Mouse (Mus musculus) heart, embryonic 12.5 days (tissue): ENCODE data around the gene Evi2. TPM values are rescaled to one million over a fixed set of nuclear protein-coding genes. Genes with fewer than 3 reads are reported as not detected.

Experiments
- ATAC-seq: fragments of 200-750 bp; cut with Nextera tagmentation; 2 replicates; pipeline ENCODE4 v1.8.0; 2017; ENCODE audit warnings: moderate TSS enrichment, moderate library complexity; ENCODE audit not compliant: insufficient number of reproducible peaks, low FRiP score
- H3K27ac ChIP-seq: fragments of 300-500 bp; sonication (generic); 2 replicates; pipeline ENCODE4 v1.5.1; 2016; ENCODE audit warnings: mild to moderate bottlenecking, moderate library complexity; ENCODE audit not compliant: poor library complexity, severe bottlenecking
- H3K27me3 ChIP-seq: fragments of 300-500 bp; sonication (generic); replicated peaks from 2 replicates; pipeline ENCODE4 v1.6.1; 2016; ENCODE audit warnings: mild to moderate bottlenecking, moderate library complexity
- H3K36me3 ChIP-seq: fragments of 300-500 bp; sonication (generic); 2 replicates; pipeline ENCODE4 v1.6.1; 2016; ENCODE audit warnings: mild to moderate bottlenecking, moderate library complexity
- H3K4me1 ChIP-seq: fragments of 300-500 bp; sonication (generic); replicated peaks from 2 replicates; pipeline ENCODE4 v1.6.1; 2016; ENCODE audit warnings: mild to moderate bottlenecking
- H3K4me2 ChIP-seq: fragments of 300-500 bp; sonication (generic); 2 replicates; pipeline ENCODE4 v1.6.1; 2016; ENCODE audit warnings: mild to moderate bottlenecking, moderate library complexity
- H3K4me3 ChIP-seq: fragments of 300-500 bp; sonication (generic); 2 replicates; pipeline ENCODE4 v1.5.1; 2016; ENCODE audit warnings: mild to moderate bottlenecking
- H3K9ac ChIP-seq: fragments of 300-500 bp; sonication (generic); 2 replicates; pipeline ENCODE4 v1.6.1; 2016; ENCODE audit warnings: mild to moderate bottlenecking, moderate library complexity
- H3K9me3 ChIP-seq: fragments of 300-500 bp; sonication (generic); replicated peaks from 2 replicates; pipeline ENCODE4 v1.6.1; 2016; ENCODE audit warnings: mild to moderate bottlenecking, moderate library complexity
- WGBS: fragments of 180-500 bp; shearing (Covaris S2); methylation state at CpG from one replicate; pipeline ENCODE4 v1.1.7; 2016; 5-methylcytosine and 5-hydroxymethylcytosine counted together
- polyA plus RNA-seq: library from polyadenylated mRNA; unstranded; fragments of >200 nt; fragmentation: Nextera tagmentation; extraction: Ambion mirVana; gene quantifications from 2 replicates; pipeline ENCODE4 v1.2.1, GENCODE M21; 2016

Evi2 gene
- polyA plus RNA-seq, 1 experiment from 2014 or later: 0.64 TPM

DNA sequence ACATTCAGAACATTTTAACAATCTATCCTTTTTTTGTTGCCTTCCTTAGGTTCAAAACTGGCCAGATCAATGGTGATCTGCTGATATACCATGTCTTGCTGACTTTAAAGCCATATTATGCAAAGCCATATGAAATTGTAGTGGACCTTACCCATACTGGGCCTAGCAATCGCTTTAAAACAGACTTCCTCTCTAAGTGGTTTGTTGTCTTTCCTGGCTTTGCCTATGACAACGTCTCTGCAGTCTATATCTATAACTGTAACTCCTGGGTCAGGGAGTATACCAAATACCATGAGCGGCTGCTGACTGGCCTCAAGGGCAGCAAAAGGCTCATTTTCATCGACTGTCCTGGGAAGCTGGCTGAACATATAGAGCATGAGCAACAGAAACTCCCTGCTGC lies 5.2 kb upstream of the Evi2 start:
- Histone ChIP-seq H3K4me1 (peaks cover 15% of the 10 kb centered on the region), H3K36me3 (peaks cover 30% of the 10 kb centered on the region), H3K4me2 (no peak overlapping the region), H3K9ac (no peak overlapping the region), H3K4me3 (no peak overlapping the region), H3K9me3 (no peaks in the 10 kb centered on the region), H3K27me3 (no peaks in the 10 kb centered on the region), H3K27ac (no peak overlapping the region)
- no peak for ATAC-seq
- WGBS: 76% methylated on average over 4 of the region's 4 CpGs

DNA sequence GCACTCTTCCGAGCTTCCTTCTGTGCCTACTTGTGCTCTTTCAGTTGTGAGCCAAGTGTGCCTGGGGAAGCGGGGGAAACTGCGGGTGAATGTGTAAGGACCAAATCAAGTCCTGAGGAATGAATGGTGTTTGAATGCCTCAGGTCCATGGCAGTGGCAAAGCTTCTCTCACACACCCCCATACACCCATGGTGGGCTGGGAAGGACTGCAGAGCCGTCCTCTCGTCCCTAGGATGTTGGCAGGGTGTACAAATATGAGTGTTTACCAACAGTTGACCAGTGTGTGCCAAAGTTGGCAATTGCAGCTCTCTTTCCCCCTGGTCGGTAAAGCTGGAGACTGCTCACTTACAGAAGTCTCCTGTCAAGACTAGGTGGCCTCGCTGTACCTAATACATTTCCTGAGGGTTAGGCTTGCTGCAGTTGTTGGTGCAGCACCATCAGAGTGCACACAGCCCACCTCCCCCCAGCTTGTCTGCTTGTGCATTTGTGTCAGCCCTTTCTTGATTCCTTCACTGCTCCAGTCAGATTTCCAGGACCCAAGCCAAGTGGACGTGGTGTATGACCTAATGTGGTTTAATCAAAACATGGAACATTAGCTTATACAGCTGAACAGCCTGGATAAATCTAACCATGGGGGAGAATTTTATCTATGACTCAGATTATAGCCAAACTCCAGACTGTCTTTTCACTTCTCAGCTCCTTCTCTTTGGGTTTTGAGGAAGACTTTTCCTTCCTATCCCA lies 3.7 kb upstream of the Evi2 start:
- ATAC-seq: no peak

DNA sequence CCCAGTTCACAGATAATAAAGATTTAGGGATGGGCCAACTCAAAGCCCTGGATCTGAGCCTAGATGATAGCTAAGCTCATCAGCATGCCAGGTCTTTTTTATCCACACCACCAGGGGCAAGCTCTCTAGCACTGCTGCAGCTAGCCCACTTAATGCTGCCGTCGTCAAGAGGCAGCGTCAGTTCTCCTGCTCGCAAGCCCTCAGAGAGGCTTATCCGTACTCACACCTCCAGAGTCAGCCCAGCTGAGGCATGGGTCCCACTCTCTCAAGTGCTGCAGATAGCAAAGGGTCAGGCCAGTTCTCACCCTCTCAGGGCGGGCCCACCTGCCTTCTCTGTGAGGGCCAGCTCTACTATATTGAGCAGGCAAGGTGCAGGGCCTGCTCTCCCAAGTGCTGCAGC lies 2.9 kb upstream of the Evi2 start:
- Histone ChIP-seq H3K4me1 (peaks cover 15% of the 10 kb centered on the region), H3K4me2 (no peak overlapping the region), H3K4me3 (no peak overlapping the region), H3K9ac (no peak overlapping the region), H3K27ac (peak overlapping the region; percentile 34; the same call in 1 of the 2 replicates), H3K9me3 (no peaks in the 10 kb centered on the region), H3K27me3 (no peaks in the 10 kb centered on the region), H3K36me3 (peaks cover 22% of the 10 kb centered on the region)
- WGBS: 33% methylated on average over 6 of the region's 6 CpGs
- no peak for ATAC-seq

More for the DNA sequence above, 3.7 kb upstream of the Evi2 start:
- no peak overlapping the region for H3K4me3 ChIP-seq
- H3K36me3 ChIP-seq: peaks cover 22% of the 10 kb centered on the region
- H3K27ac ChIP-seq: no peak overlapping the region; the same call in 1 of the 2 replicates
- peaks cover 15% of the 10 kb centered on the region for H3K4me1 ChIP-seq
- H3K9ac ChIP-seq: no peak overlapping the region
- no peaks in the 10 kb centered on the region for H3K9me3 ChIP-seq
- no peaks in the 10 kb centered on the region for H3K27me3 ChIP-seq
- no peak overlapping the region for H3K4me2 ChIP-seq
- WGBS: 78% methylated on average over 8 of the region's 8 CpGs

DNA sequence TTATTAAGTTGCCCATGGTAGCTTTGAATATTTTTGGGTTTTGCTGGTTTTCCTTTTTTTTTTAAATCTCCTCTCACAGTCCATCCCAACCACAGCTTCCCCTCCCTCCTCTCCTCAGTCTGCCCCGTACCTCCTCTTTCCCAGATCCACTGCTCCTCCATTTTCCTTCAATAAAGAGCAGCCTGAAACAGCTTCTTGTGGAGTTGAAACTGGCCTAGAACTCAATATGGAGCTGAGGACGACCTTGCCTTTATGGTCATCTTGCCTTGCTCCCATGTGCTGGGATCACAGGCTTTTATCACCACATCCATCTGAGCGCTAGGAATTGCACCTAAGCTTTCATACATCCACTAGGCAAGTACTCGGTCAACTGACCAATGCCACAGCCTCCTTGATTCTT lies 1.1 kb upstream of the Evi2 start:
- peaks cover 25% of the 10 kb centered on the region for H3K4me1 ChIP-seq
- H3K36me3 ChIP-seq: 0 out of 2 replicates have a peak, but pooled peaks cover 10% of the 10 kb centered on the region
- H3K9ac ChIP-seq: no peak overlapping the region
- H3K4me3 ChIP-seq: no peak overlapping the region
- WGBS: 92% methylated on average over 4 of the region's 4 CpGs
- no peak overlapping the region for H3K4me2 ChIP-seq
- no peaks in the 10 kb centered on the region for H3K9me3 ChIP-seq
- H3K27ac ChIP-seq: no peak overlapping the region
- no peaks in the 10 kb centered on the region for H3K27me3 ChIP-seq
- ATAC-seq: no peak

DNA sequence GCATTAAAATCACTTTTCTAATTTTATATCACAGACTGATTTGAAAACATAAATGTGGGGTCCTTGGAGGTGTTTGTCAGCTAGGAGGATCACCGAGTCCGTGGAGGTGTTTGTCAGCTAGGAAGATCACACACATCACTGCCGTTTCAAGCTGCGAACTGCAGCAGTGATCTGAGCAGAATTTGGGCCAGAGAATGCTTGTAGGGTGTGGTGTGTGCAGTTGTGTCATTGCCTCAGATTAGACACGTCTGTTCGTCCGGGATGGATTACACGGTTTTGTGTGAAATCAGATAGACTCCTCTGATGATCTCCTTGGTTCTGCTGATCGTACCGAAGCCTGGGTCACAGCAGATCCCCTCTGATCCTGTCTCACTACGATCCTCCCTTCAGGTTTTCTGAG lies 385 bp upstream of the Evi2 start:
- Histone ChIP-seq H3K36me3 (0 out of 2 replicates have a peak, but pooled peaks cover 6% of the 10 kb centered on the region), H3K9ac (no peak overlapping the region), H3K27ac (no peak overlapping the region), H3K27me3 (no peaks in the 10 kb centered on the region), H3K4me2 (no peak overlapping the region), H3K9me3 (no peaks in the 10 kb centered on the region), H3K4me3 (no peak overlapping the region), H3K4me1 (peaks cover 25% of the 10 kb centered on the region)
- ATAC-seq: no peak
- WGBS: 85% methylated on average over 11 of the region's 11 CpGs

DNA sequence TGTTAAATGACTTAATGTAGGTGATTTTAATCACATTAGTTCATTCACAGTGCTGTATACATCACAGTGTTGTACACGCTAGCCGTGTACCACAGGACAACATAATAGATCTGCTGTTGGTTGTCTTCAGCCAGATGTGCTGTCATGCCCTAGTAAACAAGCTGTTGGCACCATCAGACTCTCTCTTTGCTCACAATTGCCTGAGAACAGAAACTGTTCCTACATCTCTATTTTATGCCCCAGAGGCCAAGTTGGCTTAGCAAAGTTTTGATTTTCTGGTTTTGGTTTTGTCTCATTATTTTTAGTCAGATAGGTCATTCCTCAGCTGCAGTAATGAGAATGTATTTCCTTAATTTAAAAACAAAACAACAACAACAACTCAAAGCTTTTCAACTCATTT lies 653 bp downstream of the Evi2 start:
- no peak for ATAC-seq
- H3K27me3 ChIP-seq: no peaks in the 10 kb centered on the region
- H3K27ac ChIP-seq: no peak overlapping the region
- 95% methylated on average over 2 of the region's 2 CpGs for WGBS
- no peak overlapping the region for H3K4me3 ChIP-seq
- H3K9ac ChIP-seq: no peak overlapping the region
- H3K4me2 ChIP-seq: no peak overlapping the region
- H3K4me1 ChIP-seq: peaks cover 25% of the 10 kb centered on the region
- H3K36me3 ChIP-seq: 0 out of 2 replicates have a peak, but pooled peaks cover 6% of the 10 kb centered on the region
- H3K9me3 ChIP-seq: no peaks in the 10 kb centered on the region

DNA sequence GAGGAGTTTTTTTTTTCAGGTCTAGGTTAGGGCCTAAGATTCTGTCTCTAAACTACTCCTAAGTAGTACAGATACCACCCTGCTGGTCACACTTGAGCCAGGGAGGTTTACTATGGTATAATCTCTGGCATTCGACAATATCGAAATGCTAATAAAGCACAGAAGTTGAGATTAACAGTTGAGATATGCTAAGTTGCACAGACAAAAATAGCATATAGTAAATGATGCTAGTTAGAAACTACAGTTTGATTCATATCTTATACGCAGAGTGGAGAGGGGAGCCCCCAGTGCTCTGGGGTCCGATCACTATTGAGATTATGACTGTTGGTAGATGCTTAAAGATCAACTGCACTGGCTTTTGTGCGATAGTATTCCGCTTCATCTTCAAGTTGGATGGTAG lies 1.2 kb downstream of the Evi2 start:
- H3K9me3 ChIP-seq: no peaks in the 10 kb centered on the region
- H3K4me3 ChIP-seq: no peak overlapping the region
- H3K9ac ChIP-seq: no peak overlapping the region
- H3K36me3 ChIP-seq: 0 out of 2 replicates have a peak, but pooled peaks cover 6% of the 10 kb centered on the region
- H3K27me3 ChIP-seq: no peaks in the 10 kb centered on the region
- H3K4me1 ChIP-seq: peaks cover 24% of the 10 kb centered on the region
- H3K4me2 ChIP-seq: no peak overlapping the region
- 94% methylated on average over 6 of the region's 6 CpGs for WGBS
- H3K27ac ChIP-seq: no peak overlapping the region
- ATAC-seq: no peak

DNA sequence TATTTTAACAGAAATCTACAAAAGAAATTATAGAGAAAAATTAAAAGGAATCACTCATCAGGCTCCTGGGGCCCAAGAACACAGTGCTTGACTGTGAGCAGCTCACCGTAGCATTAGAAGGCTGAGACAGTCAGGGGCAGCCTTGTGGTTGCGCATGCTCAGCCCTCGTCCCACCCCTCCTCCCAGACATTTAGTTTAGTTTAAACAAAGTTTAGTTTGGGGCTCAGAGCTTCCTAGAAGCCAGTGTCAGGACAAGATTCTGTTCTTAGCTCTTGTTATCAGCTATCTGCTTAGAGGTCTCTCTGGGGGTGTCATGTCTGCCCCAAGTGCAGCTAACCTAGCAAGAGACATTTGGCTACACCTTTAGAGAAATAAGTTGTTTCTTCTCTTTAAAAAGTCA lies 1.8 kb downstream of the Evi2 start:
- no peak for ATAC-seq
- no peak overlapping the region for H3K27ac ChIP-seq
- no peak overlapping the region for H3K9ac ChIP-seq
- WGBS: 85% methylated on average over 3 of the region's 3 CpGs
- no peaks in the 10 kb centered on the region for H3K9me3 ChIP-seq
- peaks cover 18% of the 10 kb centered on the region for H3K4me1 ChIP-seq
- H3K36me3 ChIP-seq: 0 out of 2 replicates have a peak, but pooled peaks cover 9% of the 10 kb centered on the region
- H3K4me2 ChIP-seq: no peak overlapping the region
- H3K4me3 ChIP-seq: no peak overlapping the region
- H3K27me3 ChIP-seq: no peaks in the 10 kb centered on the region

DNA sequence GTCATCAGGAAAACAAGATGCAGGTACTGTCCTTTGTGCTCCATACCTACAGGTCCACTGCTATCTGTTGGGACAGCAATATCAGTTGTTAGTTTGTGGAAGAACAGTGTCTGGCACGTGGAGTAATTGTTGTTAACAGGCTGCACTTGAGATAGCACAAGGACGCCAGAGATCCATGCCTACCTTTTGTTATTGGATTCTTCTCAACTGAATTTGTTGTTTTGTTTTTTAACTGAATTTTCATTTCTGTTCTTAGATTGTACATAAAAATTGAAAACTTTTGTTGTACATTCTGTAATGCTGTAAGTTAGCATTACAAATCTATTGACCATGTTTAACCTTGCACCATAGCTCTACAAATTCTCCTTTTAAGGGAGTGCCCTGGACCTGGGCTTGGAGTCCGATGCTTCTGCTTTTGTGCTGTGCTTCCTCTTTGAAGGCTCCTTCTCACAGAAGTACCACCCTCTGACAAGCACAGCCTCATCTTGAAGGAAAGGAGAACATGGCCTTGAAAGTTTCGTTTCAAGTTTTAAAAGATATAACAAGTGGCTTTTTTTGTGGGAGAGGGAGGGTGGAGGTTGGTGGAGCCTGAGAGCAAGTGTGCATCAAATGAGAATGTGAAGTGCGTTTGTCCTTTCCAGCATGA lies 2.5 kb downstream of the Evi2 start:
- no peaks in the 10 kb centered on the region for H3K27me3 ChIP-seq
- no peak overlapping the region for H3K4me3 ChIP-seq
- H3K36me3 ChIP-seq: 0 out of 2 replicates have a peak, but pooled peaks cover 9% of the 10 kb centered on the region
- H3K9me3 ChIP-seq: no peaks in the 10 kb centered on the region
- H3K9ac ChIP-seq: no peak overlapping the region
- H3K27ac ChIP-seq: no peak overlapping the region
- H3K4me2 ChIP-seq: no peak overlapping the region
- ATAC-seq: no peak
- 65% methylated on average over 5 of the region's 5 CpGs for WGBS
- peaks cover 11% of the 10 kb centered on the region; the same call in 1 of the 2 replicates for H3K4me1 ChIP-seq

DNA sequence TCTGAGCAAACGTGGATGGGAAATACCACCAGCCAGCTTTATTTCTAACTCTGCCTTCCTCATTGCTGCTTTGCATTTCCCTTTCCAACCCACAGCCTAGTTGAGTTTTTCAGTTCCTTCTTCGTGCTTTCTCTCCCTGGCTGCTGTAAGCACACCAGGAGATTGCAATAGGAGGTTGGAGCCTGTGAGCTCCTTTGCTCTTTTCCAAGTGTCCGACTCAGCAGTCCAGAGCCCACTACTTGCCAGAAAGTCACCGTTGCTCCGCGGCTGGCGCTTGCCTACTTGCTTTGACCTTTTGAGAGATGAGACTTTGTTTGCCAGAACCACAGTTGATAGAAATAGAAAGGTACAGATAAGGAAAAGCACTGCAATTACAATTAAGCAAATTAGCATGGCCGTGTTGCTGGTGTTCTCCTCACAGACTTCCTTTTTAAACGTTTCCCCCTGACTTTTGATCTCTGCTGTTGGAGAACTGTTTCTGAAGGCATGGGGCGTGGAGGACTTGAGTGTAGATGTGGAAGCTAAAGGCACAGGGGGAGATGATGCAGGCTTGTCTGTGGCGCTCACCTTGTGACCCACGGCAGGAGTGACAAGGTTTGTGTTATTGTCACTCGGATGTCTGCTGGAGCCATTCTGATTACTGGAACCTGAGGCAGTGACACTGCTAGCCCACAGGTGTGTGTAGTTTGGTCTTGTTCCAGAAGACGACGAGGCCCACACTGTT lies 3.2 kb downstream of the Evi2 start:
- no peak for ATAC-seq

DNA sequence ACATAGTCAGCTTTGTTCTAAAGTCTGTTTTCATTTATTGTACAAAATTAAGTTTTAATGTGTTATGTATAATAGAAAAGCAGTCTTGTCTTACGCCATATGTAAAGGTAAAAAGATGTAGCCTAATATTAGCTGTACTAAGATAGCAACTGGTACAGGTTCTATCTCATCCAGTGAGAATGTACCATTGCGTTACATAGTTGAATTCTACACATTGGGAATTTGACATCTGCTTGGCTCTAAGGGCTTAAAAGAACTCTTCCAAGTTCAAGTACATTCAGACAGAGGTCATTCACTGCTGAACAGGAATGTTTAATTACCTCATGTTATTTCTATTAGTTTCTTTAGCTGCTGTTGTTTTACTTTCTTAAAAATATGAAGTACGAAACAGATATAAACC lies 3.8 kb downstream of the Evi2 start:
- H3K36me3 ChIP-seq: 0 out of 2 replicates have a peak, but pooled peaks cover 4% of the 10 kb centered on the region
- no peak overlapping the region for H3K4me2 ChIP-seq
- WGBS: 84% methylated on average over 3 of the region's 3 CpGs
- peaks cover 9% of the 10 kb centered on the region; the same call in 1 of the 2 replicates for H3K4me1 ChIP-seq
- no peaks in the 10 kb centered on the region for H3K27me3 ChIP-seq
- no peak overlapping the region for H3K27ac ChIP-seq
- no peak overlapping the region for H3K9ac ChIP-seq
- H3K4me3 ChIP-seq: no peak overlapping the region
- no peaks in the 10 kb centered on the region for H3K9me3 ChIP-seq
- ATAC-seq: no peak

More for the DNA sequence above, 3.2 kb downstream of the Evi2 start:
- Histone ChIP-seq H3K4me2 (no peak overlapping the region), H3K4me3 (no peak overlapping the region), H3K9ac (no peak overlapping the region), H3K36me3 (0 out of 2 replicates have a peak, but pooled peaks cover 9% of the 10 kb centered on the region), H3K4me1 (peaks cover 9% of the 10 kb centered on the region; the same call in 1 of the 2 replicates), H3K9me3 (no peaks in the 10 kb centered on the region), H3K27ac (no peak overlapping the region), H3K27me3 (no peaks in the 10 kb centered on the region)
- 56% methylated on average over 15 of the region's 15 CpGs for WGBS
